Mouse (Mus musculus) lung, postnatal 25 days (tissue): ENCODE results near the gene Slc10a7.

Experiments
- DNase-seq: peaks from one replicate; pipeline ENCODE4 v3.0.0; 2022; ENCODE audit warnings: low spot score

Slc10a7 gene

GRCm38 (mm10) chr8:78549971-78550751, 41.0 kb downstream of the Slc10a7 start:
- no peak for DNase-seq

- no peak for DNase-seq
These were observed 41.6 kb downstream of the Slc10a7 start for GRCm38 (mm10) chr8:78550752-78551134.

- DNase-seq, result no peak
These were observed 46.7 kb downstream of the Slc10a7 start for GRCm38 (mm10) chr8:78555817-78556216.

- no peak for DNase-seq
These were observed 47.8 kb downstream of the Slc10a7 start for GRCm38 (mm10) chr8:78556773-78557434.

GRCm38 (mm10) chr8:78561620-78562019, 52.5 kb downstream of the Slc10a7 start:
- no peak for DNase-seq

GRCm38 (mm10) chr8:78563466-78564058, 54.4 kb downstream of the Slc10a7 start:
- no peak for DNase-seq

- DNase-seq, result no peak
These were observed 55.1 kb downstream of the Slc10a7 start for GRCm38 (mm10) chr8:78564200-78564599.

- no peak for DNase-seq
These were observed 59.0 kb downstream of the Slc10a7 start for GRCm38 (mm10) chr8:78568196-78568595.

- DNase-seq, result no peak
These were observed 62.4 kb downstream of the Slc10a7 start for GRCm38 (mm10) chr8:78571528-78571927.

- DNase-seq, result no peak
These were observed 65.1 kb downstream of the Slc10a7 start for GRCm38 (mm10) chr8:78574207-78574606.

GRCm38 (mm10) chr8:78577569-78577968, 68.4 kb downstream of the Slc10a7 start:
- no peak for DNase-seq

- DNase-seq, result no peak
These were observed 68.9 kb downstream of the Slc10a7 start for GRCm38 (mm10) chr8:78578036-78578435.

- DNase-seq, result no peak
These were observed 75.0 kb downstream of the Slc10a7 start for GRCm38 (mm10) chr8:78584011-78584776.

GRCm38 (mm10) chr8:78584863-78585262, 75.7 kb downstream of the Slc10a7 start:
- DNase-seq, result peak; percentile 5

- no peak for DNase-seq
These were observed 86.3 kb downstream of the Slc10a7 start for GRCm38 (mm10) chr8:78595481-78595908.

GRCm38 (mm10) chr8:78598237-78598636, 89.1 kb downstream of the Slc10a7 start:
- peak; percentile 7 for DNase-seq

GRCm38 (mm10) chr8:78603084-78603483, 93.9 kb downstream of the Slc10a7 start:
- DNase-seq, result no peak

- DNase-seq, result no peak
These were observed 95.3 kb downstream of the Slc10a7 start for GRCm38 (mm10) chr8:78604426-78604825.

GRCm38 (mm10) chr8:78609301-78609700, 100.2 kb downstream of the Slc10a7 start:
- no peak for DNase-seq

GRCm38 (mm10) chr8:78611019-78611418, 101.9 kb downstream of the Slc10a7 start:
- no peak for DNase-seq

GRCm38 (mm10) chr8:78622362-78622761, 113.2 kb downstream of the Slc10a7 start:
- DNase-seq, result no peak

- peak; percentile 28 for DNase-seq
These were observed 114.8 kb downstream of the Slc10a7 start for GRCm38 (mm10) chr8:78623972-78624371.
